Mouse (Mus musculus): ENCODE measurements around the gene Esp8.
"Not testable (repeated sequence)": the region's sequence is repeated elsewhere in the genome, so short reads cannot be mapped to it uniquely, and the experiment has no call there.

The Esp8 gene

DNA sequence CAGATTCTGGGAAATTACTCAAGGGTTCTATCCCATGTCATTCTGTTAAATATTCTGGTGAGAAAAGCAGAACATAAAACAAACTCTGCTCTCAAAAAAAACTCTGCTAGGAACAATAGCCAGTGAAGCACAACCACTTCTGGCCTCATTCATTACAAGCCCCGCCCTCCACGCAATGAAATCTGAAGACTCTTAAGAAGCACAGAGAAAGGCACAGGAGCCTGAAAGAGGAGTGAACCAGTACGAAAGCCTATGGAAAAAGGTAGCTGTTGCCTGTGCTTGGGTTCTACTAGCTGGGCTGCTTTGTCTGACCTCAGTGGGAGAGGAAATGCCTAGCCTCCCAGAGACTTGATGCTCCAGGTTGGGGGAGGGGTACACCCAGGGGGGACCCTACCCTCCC is at the start of gene Esp8:
Esp8 (plus strand) TSS at position 205 of the 400 bp plus-strand sequence.
- no peak for DNase-seq (ENCODE audit: low read depth)

GRCm38 (mm10) chr17:40483566-40483965 is 36.3 kb upstream of the Esp8 start:
- not testable (repeated sequence) for DNase-seq (ENCODE audit: low read depth)

DNA sequence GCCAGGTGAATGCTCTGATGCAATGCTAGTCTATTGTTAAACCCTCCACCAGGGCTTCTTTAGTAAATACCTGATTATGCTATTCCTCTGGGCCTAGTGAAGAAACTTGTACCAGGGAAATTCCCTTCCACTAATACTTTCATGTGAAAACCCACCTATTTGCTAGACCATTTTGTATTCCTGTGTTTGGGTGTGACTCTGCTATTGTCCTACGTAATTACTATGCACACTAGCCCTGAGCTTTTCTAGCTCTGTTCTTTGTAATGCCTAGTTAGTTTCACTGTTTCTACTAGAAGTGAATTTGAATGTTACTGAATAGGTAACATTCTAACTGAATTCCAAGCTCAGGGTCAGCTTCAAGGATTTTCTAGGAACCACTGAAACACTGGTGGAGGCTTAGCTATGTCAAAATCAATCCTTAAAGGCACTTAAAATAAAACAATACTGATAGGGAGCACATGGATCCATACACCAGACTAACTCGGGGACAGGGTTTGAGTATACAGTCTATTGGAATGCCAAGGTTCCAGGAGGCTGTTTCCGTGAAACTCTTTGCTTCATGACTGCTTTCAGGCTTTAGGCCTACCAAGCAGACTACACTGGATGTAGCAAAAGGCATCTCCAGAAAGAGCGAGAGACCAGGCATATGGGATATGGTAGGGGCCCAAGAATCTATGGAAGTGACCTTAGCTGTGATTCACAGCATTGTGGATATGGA is 24.2 kb upstream of the Esp8 start:
- not testable (repeated sequence) for DNase-seq (ENCODE audit: low read depth)

- DNase-seq (ENCODE audit: low read depth), result no peak
Measured at GRCm38 (mm10) chr17:40529813-40530212, 10.0 kb downstream of the Esp8 start.

GRCm38 (mm10) chr17:40531147-40531546 is 11.3 kb downstream of the Esp8 start:
- no peak for DNase-seq (ENCODE audit: low read depth)

DNA sequence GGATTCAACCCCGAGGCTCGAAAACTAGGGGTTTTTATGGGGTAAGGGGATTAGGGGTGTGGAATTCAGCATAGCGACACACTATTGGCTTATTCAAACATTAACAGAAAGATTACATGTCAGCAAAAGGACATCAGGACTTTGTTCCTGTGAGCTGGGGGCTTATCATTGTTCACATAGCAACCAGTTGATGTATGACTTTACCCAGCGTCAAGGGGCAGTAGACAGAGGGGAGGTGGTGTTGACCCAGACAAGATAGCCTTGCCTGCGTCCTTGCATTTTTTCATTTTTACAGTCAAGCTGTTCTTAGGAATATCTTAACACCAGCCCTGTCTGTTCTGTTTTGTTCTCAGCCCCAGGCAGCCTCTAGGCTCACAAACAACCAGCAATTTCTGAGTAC is 27.2 kb downstream of the Esp8 start:
- DNase-seq (ENCODE audit: low read depth), result not testable (repeated sequence)

DNA sequence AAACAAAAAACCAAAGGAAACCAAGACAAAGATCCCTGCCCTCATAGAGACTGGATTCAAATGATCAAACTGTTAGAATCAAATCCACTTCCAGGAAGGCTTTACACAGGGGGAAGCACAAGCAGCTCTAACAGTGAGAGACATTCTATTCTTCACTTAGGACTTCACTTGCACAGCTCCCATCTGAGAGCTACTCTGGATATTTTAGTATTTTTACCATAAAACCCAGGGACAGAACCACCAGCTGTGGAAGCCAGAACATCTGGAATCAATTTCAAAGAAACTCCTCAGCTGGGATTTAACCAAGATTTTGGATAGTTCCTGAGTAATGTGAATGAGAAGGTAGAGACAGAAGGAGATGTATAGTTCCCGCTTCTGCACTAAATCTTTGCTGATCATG is 33.6 kb downstream of the Esp8 start:
- no peak for DNase-seq (ENCODE audit: low read depth)

DNA sequence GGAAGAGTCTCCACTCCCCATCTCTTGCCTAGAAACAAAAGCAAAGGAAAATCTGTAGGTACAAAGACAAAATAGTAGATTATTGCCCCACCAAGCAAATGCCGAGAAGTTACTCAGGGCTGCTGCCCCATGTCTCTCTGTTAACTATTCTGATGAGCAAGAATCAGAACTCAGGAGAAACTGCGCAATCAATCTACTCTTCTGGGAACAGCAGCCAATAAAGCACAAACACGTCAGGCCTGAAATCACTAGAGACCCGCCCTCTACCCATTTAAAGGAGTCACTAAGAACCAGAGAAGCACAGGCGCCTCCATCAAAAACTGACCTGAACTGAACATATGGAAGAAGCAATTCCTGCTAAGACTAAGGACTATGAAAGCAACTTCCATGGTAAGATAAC is 41.4 kb downstream of the Esp8 start, which contains the start of gene Esp6:
Esp6 (plus strand) TSS at position 301 of the 400 bp plus-strand sequence.
- no peak for DNase-seq (ENCODE audit: low read depth)
